Mouse (Mus musculus) right cerebral cortex, postnatal 36 days (tissue): ENCODE measurements at regions not wholly inside any gene's neighbourhood (a gene's known extent, or its start where the extent isn't known, plus 50 kb on each side); places are given as distances from the start of the nearest gene placed in this dataset.
"Not testable (repeated sequence)": the region's sequence is repeated elsewhere in the genome, so short reads cannot be mapped to it uniquely, and the experiment has no call there.

Source experiments
- DNase-seq, 2 experiments: peaks; one replicate each; pipeline ENCODE4 v3.0.0; 2022; ENCODE audit warnings: low spot score in 2 of 2, mixed read lengths in 1 of 2

DNA sequence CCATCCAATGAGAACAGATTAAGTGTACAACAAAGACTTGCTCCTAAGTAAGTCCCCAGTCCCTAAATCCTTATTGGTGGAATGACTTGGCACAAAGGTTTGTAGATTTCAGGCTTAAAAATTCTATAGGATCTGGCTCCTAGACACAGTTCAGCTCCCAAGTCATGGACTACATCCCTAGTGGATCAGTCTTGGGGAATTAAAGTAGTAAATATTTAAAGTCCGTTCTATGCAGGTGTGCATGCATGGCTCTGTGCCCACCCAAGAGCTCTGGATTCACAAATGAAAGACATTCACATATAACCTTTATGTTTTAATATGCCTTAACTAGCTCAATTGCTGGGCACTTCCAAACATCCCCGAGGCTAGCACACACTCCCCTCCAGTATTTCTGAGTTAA lies 162.8 kb downstream of the Akr1d1 start:
- DNase-seq, result no peak

DNA sequence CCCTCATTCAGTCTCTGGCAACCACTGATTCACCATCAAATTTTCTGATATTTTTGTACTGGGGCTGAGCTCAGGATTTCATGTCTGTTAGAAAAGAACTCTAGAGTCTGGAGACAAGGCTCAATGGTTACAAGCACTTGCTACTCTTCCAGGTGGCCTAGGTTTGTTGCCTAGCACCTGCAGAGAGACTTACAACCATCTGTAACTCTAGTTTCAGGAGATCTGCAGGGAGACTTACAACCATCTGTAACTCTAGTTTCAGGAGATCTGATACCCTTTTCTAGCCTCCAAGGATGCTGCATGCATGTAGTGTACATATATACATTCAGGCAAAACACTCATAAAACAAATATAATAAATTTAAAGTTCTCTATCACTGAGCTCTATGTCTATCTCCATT lies 166.1 kb downstream of the Akr1d1 start:
- DNase-seq, result no peak

DNA sequence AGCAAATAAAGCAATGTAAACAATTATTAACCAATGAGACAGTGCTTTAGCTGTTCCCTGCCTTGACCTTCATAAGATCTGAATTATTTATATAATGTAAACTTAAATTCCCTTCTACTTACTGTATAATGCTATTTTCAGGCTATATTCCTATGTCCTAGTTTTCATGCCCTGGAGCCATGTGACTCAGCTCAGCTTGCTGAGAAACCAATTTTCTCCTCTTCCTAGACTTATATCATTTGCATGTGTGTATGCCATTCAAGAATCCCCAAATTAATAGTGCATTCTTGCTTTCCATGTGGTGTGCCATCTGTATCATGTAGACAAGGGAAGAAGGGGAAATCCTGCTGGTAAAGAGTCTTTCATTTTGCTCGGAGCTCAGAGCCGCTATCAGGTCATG lies 166.7 kb upstream of the Trim24 start:
- no peak for DNase-seq

DNA sequence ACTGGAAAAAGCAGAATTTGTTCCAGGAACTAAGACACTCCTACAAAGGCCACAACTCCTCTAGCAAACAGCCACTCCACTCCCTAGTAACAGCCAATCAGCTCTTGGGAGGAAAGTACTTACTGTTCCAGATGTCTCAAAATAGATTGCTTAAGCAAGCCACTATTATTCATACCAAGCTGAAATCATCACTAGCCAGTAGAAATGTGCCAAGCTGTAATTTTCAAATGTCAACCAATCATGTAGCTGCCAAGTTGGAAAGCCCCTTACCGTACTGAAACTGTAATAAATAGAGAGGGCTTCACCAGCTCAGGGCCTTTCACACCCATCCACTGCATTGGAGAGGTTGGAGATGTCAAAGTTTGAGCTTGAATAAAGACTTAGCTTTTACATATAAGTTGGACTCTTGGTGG lies 164.9 kb upstream of the Trim24 start:
- DNase-seq, result no peak

DNA sequence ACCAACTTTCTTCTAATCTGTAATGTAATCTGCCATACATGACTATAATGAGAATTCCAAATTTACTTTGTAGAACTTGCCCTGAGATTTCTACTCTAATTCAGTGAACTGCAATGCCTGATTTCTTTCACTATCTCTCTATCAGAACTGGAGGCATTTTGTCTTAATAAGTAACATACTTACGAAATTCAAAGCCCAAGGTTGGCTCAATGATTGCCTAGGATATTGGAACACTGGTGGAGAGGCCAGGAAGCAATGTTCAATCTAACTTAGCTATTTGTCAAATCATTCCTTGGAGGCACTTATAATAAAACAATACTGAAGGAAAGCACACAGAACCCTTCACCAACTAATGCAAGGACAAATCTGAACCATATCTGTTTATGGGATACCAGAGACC lies 162.9 kb upstream of the Trim24 start:
- not testable (repeated sequence) for DNase-seq

DNA sequence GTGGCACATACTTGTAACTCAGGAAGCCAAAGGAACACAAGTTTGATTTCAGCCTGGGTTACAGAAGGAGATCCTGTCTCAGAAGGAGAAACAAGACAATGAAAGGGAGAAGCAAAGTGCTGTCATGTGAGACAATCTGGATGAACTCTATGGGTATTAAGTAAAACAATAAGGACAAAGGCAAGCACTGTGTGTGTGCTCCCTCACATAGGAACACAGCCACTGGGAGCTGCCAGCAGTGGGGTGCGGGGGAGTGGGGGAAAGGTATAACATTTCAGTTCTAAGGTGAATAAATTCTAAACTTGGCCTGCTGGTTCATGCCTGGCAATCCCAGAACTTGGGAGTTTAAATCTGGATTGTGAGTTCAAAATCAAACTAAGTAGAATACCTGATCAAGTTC lies 158.8 kb upstream of the Trim24 start:
- DNase-seq, result no peak

DNA sequence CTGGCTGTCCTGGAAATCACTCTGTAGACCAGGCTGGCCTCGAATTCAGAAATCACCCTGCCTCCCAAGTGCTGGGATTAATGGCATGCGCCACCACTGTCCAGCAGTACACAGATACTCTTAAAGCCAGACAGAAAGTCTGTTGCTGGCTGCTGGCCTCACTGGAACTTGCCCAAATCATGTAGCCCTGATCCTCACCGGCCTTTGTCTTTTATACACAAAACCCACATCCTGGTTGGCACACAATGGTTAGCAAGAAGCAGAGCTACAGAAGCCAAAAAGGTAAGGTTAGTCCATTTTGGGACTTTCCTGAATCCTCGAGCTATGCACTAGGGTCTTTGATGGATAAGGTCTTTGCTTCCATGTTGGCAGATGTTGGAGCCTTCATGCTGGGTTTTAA lies 157.2 kb upstream of the Trim24 start:
- no peak for DNase-seq

DNA sequence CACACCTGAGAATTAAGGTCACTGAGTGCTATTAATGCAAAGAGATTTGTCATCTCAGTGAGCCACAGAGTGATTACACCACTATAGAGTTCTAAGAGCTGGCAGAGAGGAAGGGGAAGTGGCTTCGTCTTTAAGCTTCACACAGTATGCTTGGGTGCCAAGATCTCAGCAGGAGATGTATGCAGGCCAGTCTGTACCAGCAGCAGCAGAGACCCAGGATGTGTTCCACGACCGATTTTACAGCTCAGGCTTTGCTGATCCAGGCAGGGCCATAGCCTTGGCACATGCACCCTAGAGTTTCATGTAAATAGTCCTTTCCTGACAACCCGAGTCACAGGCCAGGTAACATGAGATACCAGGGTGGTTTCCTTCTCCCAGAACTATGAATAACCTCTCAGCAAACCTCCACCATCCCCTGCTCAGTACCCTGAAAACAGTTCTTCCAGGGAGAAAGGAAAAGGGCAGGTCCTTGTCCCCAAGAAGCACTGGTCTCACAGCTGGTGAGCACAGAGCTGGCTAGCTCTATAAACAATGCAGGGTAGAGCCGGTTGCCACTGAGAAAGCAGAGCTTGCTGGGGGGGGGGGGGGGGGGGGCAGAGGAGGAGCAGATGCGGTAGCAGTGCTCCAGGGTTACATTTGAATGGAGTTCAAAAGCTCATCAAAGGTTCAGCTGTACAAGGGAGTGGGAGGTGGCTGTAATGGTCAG lies 156.2 kb upstream of the Trim24 start:
- DNase-seq, result no peak

DNA sequence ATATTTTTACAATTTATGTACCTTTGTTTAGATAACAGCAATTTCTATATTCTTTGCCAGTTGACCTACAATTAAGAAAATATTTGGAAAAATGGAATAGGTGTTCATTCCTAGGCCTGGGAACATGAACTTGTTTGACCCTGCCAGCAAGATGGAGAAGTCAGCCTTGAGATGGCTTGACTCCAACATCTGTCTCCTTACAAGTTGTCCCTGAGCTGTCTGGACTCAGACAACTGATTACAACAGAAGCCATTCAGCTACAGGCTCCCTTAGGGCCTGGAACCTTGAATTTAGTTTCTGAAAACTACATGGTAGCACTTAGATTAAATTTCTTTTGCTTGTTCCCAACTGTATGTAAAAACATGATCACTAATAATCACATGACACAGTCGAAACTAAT lies 148.9 kb upstream of the Trim24 start:
- no peak for DNase-seq

DNA sequence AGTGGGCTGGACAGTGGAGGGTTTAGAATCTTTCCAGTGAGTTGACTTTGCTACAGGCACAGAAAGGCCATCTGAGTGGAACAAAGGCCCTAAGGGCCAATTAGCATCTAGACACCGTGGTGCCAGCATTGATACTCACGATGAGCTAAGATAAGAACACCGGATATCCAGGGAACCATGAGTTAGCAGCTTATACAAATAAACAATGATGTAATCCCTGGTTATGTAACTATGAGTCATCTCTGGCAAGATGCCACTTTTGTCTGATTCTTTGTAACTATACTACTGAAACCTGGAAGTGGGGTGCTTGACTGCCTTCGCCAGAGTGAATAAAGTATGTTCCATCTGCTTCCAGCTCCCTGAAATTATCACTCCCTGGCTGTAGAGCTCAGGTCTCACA lies 147.3 kb upstream of the Trim24 start:
- DNase-seq, result no peak

DNA sequence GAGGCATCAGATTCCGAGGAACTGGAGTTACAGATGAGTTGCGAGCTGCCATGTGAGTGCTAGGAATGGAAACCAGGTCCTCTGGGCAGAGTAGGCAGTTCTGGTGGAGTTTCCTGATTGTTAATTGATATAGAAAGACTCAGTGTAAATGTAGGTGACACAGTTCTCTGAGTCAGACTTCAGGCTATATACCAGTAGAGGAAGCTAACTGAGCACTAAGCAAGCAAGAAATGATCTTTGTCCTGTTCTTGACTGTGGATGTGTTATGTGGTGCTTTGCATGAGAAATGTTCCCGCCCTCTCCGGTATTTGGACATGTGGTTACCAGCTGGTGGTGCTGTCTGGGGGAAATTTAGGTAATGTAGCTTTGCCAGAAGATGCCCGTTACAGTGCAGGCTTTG lies 146.4 kb upstream of the Trim24 start:
- DNase-seq, result no peak

DNA sequence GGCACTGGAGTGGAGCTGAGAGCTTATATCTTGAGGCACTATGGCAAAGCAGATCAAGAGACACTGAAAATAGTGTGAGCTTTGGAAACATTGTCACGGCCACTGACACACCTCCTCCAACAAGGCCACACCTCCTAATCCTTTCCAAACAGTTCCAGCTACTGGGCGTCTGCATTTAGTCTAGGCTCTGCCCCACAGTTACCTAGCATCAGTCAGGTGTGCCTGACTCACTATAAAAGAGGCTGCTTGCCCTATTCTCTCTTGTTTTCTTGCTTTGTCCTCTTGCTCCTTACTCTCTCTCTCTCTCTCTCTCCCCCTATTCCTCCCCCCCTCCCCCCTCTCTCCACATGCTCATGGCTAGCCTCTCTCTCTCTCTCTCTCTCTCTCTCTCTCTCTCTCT lies 142.0 kb upstream of the Trim24 start:
- no peak for DNase-seq

DNA sequence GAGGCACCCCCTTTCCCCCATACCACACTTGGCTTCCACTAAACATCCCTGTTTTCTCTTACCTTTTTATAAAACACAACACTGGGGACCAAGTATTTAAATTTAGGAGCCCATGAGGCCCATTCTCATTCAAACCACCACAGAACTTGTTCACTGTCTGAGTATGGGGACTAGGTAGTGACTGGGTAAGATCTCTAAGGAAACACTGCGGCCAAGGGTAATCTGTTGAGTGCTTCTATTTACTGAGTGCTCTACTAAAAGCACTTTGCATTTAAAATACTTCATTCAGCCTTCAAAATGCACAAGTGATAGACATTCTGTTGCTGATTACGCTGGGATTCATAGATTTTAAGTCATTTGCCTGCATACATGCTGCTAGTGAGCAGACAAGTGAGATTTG lies 141.4 kb upstream of the Trim24 start:
- no peak for DNase-seq

DNA sequence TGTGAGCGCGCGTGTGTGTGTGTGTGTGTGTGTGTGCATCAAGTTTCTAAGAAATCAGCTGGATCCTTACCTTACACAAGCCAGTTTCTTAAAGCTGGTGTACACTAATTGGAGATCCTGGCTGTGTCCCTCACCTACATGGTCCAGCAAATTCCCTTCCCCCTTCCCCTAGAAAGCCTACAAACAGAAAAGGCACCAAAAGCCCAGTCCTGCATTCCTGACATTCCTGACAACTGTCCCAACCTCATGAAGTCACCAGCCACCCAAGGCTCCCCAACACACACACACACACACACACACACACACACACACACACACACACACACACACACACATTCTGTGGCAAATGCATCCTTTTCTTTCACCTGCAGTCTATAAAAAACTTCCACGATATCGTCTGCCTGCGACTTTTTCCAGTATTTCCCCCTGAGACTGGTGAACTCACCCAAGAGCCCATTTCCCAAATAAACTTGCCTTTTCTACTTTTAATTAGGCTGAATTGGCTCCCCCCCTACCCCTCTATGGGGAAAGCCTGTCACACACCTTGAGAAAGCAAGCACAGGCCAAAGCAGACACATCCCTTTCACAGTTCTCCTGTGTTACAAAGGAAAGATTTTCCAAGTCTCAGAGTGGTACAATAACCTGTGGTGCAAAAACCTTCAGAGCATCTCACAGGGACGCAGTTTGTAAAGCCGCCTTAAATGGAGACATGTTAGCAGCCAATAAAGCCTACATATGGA lies 139.9 kb upstream of the Trim24 start:
- DNase-seq, result no peak

DNA sequence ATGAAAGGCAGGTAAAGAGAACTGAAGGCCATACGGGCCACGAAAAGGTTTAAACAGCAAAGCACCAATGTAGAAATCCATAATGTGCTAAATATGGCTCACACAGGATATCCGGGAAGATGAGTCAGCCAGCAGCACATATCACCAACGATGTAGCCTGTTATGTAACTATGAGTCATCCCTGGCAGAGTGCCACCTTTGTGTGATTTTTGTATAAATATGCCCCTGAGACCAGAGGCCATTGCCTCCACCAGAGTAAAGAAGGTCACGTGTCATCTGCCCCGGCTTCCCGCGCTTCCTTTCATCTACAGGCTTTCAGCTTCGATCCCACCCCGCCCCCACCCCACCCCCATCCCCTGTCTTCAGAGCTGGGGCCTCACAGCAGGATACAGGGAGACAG lies 138.2 kb upstream of the Trim24 start:
- peak; percentile 26 to 56 for DNase-seq

DNA sequence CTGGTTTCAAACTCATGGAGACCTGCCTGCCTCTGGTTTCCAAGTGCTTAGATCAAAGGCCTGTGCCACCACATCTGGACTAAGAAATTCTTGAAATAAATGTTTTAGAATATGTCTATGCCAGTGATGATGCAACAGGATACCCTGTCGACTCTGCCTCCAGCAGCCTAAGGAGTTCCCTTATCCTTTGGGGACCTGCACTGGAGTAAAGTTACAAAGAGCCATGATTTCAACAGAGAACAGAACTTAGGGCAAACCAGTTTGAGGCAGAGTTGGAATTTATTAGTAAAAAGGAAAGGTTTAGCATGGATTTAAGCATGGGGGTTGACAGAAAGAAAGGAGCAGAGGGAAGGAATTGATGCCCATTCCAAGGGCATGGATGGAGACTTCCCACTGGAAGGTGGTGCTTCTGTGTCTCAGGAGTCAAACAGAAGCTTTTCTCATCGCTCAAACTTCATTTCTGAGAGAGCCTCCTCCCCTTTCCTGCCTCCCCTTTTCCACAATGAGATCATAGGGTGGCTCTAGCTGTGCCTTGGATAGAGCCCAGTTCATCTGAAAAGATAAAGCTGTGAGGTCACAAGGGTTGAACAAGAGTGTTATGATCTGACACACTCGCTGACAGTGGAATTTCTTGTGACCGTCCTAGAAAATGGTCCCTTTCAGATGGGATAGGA lies 135.2 kb upstream of the Trim24 start:
- no peak for DNase-seq

DNA sequence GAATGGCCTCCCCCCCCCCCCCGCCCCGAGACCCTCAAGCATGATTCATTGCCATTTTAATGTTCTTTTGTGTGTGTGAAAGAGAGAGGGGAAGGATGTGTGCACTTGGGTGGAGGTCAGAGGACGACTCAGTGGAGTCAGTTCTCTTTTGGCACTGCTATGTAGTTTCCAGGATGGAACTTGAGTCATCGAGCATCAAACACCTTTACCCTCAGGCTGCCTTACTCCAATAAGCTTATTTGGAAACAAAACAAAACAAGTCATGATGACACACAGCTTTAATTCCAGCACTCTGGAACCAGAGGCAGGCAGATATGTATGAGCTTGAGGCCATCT lies 134.7 kb upstream of the Trim24 start:
- DNase-seq, result no peak

DNA sequence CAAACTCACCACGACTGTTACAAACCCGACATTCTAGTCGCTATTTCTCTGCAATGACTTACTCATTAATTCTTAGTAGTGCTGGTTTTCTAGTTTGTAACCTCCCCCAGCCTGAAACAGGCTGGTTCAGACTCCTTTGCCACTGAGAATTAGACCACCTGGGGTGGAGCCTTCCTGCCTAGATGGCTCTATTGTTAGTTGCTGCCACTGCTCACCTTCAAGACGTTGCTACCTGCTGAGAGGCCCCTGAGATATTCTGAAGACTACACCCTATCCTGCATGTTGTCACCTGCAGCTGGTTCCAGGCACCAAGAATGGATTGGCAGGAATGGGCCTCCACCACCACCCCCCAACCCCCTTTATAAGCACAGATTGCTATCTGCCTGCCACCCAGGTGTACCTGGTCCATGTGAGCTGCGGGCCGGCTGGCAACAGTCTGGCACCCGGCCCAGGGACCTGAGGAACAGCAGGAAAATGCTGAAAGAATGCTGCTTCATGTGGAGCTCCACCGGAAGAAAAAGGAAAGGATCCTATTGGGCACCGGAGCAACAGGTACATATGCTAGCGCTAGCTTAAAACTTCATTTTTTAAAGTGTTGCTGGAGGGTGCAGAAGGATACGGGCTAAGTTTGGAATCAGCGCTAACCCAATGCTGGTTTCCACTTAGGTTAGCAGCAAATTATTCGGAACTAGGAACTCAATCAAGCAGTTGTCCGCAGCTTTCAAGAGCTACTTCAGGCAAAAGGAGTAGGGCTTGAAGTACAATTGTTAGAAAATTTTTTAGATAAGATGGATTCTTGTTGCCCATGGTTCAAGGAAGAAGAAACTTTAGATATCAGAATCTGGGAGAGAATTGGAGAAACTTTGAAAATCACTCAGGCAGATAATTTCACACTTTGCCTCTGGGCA lies 129.4 kb upstream of the Trim24 start:
- no peak for DNase-seq

DNA sequence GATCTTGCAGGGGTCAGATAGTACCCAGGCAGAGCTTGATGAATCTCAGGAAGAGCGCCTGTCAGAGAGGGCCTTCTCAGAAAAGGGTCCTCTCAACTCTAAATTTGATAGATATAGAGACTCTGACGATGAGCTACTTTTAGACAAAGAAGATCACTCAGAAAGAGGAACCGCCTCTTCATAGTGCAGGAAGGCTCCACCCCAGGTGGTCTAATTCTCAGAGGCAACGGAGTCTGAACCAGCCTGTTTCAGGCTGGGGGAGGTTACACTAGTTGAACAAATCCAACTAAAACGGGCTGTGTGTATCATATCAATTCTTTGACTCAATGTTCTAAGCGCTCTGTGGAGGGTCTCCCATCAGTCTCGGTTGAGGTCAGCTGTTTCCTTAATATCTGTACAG lies 128.7 kb upstream of the Trim24 start:
- not testable (repeated sequence) for DNase-seq

DNA sequence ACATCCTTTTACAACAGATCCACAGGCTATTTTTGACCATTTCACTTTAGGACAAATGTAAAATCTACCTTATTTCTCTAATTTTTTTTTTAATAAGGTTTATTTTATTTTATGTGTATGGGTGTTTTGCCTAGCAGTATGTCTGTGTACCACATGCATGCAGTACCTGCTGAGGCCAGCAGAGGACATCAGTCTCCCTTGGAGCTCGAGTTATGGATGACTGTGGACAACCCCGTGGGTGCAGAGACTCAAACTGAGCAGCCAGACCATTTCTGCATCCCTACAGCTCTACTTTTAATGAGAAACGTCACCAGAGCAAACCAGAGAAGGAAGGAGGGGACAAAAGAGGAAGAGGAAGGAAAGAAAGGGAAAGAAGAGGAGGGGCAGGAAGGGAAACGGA lies 125.9 kb upstream of the Trim24 start:
- no peak for DNase-seq

DNA sequence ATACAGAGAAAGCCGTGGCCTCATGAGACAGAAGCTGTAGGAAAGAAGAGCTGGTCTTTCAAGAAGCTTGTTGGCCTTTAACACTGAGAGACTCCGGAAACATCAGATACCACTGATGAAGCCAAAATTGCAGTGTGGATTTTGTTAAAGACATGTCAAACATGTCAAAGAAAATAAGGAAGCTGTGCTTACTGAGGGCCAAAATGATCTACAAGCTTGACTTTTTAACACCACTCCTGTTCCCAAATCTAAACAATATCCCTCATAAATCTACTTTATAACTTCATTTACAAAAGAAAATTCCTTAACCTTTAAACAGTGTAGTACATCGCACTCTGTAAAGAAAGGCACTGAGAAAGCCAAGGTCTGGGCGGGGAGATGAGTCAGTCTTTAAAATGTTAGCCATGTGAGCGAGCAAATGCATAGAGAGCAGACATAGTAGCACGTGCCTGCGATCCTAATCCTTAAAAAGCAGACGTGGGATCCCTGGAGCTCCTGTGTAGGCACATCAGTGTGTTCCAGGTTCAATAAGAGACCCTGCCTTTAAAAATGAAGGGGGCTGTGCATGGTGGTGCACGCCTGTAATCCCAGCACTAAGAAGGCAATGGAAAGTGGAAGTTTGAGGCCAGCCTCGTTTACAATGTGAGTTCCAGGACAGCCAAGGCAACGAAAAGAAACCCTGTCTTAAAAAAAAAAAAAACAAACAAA lies 125.1 kb upstream of the Trim24 start:
- DNase-seq, result no peak

DNA sequence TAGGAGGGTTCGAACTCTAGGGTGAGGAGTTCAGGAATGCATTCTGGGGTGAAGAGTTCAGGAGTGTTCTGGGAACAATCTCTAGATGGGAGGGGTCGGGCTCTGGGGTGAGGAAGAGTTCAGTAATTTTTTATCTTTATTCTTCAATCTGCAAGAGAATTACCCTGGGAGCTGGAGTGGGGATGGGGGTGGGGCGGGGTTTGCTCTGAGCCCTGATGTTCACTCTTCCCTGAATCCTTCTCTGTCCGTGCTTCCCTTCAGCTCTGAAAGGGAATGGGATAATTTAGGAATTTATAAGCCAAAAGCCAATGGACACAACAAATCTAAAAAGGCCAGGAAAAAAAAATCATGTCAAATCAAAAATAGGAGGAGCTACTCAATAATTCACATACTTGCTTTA lies 122.8 kb upstream of the Trim24 start:
- DNase-seq, result not testable (repeated sequence)
